Mouse (Mus musculus) lung, postnatal 0 days (tissue): ENCODE data around the gene Smad1.

ENCODE experiments used
- CTCF ChIP-seq: IDR thresholded peaks from 2 replicates; pipeline ENCODE4 v1.5.1; 2016; ENCODE audit warnings: antibody characterized with exemption, mild to moderate bottlenecking
- EP300 ChIP-seq: IDR thresholded peaks from 2 replicates; pipeline ENCODE4 v1.6.1; 2016; ENCODE audit warnings: antibody characterized with exemption, mild to moderate bottlenecking, control low read depth

GRCm38 (mm10) chr8:79400671-79401070 lies 1.4 kb upstream of the Smad1 start:
- TF ChIP-seq CTCF (no peak), EP300 (no peak)
